Mouse (Mus musculus) brain, embryonic 14.5 days (tissue): Measurements from ENCODE around the gene Mbnl2.

Experiments used
- CTCF ChIP-seq: fragments of 200-500 bp; IDR thresholded peaks from 2 replicates; pipeline ENCODE4 v1.5.1; 2012; ENCODE audit warnings: inconsistent platforms, mild to moderate bottlenecking, moderate library complexity, borderline replicate concordance; ENCODE audit not compliant: insufficient read depth, insufficient read length; ENCODE audit errors: extremely low read depth
- POLR2A ChIP-seq: fragments of 200-500 bp; IDR thresholded peaks from 2 replicates; pipeline ENCODE4 v1.6.1; 2012; ENCODE audit warnings: mild to moderate bottlenecking, inconsistent platforms, borderline replicate concordance; ENCODE audit not compliant: poor library complexity, insufficient read depth, insufficient read length, severe bottlenecking; ENCODE audit errors: extremely low read depth

DNA sequence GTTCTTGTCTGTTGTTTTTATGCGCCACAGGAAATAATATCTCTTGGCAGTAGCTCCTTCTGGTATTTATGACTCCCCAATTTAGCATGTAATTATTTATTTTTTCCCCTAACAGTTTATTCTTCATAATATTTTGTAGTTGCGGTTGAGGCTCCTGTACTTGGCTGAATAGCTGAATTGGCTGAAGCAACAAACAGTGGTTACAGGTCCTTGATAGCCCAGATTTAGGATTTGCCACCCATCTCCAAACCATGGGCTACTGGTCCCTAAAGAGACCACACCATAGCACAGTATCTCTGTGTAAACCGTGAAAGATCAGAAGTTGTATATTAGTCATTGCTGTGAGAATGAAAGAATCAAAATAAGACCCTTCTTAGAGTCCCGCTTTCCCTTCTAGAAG lies 25.3 kb downstream of the Mbnl2 start:
- TF ChIP-seq POLR2A (no peak), CTCF (no peak)
